Mouse (Mus musculus) NIH3T3 (cell line): Measurements from ENCODE around the gene Cry2.
A peak's percentile ranks its signal among the peaks of the same experiment; 100 is the strongest.

Experiments
- DNase-seq: peaks from one replicate; pipeline ENCODE4 v3.0.0-alpha.2; 2012; ENCODE audit warnings: low read depth

The Cry2 gene

DNA sequence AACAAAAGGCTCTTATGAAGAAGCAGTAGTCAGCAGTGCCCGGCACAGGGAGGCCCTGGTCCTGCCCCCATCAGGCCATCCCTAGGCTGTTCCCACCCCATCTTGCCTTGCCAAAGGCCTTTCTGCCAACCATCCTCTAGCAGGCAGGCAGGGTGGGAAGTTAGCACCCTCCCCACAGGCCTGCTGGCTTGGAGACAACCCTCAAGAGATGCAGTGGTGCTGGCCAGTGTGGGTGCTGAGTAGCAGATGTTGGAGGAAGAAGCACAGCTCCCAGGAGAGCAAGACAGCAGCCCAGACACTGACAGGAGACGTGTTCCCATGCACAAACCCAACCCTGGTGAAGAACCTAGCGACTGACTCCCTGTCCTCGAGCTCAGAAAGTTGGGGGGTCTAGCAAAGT lies 46.2 kb downstream of the Cry2 start:
- peak; percentile 44 for DNase-seq

DNA sequence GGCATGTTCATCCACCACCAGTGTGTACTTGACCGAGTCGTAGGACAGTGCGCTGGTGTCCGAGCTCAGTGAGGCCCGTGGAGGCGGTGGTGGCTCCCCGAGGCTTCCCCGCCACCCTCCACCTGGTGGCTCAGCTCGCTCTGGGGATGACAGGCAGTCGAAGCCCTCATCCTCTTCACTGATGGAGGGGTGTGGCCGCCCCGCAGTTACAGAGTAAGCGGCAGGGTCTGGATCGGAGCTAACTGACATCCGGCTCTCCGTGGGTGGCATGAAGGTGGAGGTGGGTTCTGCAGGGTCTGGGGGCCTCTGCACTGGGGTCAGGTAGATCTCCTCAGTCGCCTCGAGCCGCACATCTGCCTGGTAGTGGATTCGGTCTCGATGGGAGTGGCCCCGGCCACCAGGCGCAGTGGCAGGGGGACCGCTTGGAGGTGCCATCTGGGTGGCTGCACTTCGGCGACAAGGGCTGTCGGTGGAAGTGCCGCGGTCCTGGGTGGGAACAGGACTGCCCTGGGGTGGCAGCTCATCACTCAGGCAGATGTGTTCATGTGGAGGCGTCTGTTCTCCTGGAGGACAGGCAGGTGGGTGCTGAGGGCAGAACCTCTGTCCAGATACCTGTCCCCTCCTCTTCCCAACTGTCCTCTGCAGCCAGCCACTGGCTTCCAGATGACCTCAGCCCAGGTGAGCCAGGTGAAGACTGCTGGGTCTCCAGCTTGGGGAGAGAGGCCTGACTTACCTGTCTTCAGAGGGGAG lies 46.8 kb downstream of the Cry2 start:
- DNase-seq, result no peak

DNA sequence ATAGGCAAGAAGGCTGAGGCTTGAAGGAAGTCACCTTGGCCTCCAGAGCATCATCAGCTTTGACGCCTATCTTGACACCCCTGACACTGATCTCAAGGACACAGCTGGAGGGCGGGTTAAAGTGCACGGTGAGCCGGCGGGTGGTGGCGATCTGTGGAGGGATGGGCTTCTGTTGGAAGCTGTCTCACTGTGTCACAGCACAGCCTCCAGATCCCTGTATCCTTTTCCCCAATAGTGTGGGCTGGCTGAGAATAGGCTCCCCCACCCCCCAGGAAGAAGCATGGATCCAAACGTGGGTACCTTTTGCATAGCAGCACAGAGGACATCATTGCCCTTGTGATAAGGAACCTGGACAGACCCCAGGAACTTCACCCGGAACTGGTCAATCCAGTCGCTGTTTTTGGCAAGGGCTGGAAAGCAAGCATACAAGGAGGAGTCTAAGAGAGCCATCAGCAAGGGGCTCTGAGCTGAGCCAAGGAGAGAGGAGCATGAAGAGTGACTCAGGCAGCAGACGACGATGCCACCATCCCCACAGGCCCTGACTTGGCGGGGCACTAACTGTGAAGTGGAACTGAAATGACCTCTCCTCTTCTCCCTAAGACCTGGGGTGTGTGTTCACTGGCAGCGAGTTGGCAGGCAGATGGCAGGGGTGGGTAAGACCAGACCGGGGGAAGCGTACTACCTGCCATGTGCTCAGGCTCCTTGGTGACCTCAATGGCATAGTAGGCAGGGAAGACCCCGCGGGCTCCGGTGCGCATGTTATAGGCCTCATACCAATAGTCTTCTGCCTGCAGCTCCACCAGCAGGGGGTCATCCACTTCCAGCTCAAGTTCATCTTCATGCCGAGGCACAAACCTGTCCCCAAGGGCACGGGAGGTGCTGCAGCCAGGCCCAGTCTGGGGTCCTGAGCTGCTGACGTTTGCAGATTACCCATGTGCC lies 48.5 kb downstream of the Cry2 start:
- DNase-seq, result no peak

- DNase-seq, result no peak
These were observed 49.7 kb downstream of the Cry2 start for GRCm38 (mm10) chr2:92384101-92384500.

DNA sequence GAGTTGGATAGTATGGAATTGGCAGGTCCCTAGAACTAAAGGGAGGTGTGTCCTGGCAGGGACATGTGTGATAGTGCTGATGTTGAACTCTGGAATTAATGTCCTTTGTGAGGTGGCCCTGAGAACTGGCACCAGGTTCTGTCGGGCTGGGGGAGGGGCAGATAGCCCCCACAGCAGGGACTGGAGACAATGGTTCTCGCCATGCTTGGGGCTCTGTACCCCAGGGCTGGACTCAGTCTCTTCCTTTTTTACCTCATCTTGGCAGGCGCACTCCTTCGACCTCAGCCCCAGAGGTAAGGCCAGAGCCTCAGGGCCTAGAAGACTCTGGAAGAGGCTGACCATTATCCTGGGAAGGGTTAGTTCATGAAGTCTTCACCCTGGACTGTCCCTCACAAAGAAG lies 51.1 kb downstream of the Cry2 start:
- no peak for DNase-seq

DNA sequence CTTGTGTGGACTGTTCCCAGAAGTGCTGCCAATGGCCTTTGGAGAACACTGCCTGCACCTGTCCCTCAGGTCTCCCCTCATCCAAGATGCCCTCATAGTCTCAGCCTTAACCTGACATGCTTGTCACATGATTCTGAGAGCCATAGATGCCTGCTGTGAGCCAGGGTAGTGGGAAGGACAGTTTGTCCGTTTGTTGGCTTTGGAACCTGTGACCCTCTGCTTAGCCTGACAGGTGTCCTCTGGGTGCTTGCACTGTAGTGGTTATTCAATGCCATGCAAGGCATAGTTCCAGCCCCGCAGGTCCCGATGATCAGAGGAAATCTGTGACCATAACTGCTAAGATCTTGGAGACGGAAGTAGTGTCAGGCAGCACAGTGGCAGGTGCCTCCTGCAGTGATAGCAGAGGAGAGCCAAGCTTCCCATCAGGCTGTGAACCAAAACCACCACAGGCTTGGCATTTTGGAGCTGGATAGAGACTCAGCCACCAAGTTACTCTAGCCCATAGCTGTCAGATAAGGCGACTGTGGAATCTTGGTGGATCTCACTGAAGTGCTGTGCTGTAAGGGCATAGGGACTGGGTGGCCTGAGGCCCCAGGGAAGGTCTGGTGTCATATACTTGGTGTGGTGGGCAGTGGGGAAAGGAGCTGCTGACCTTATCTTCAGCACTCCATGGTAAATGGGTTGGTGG lies 51.8 kb downstream of the Cry2 start, which contains the start of gene 1700029I15Rik:
Gene 1700029I15Rik (plus strand): TSS at position 638 of the 688 bp plus-strand sequence.
- no peak for DNase-seq

DNA sequence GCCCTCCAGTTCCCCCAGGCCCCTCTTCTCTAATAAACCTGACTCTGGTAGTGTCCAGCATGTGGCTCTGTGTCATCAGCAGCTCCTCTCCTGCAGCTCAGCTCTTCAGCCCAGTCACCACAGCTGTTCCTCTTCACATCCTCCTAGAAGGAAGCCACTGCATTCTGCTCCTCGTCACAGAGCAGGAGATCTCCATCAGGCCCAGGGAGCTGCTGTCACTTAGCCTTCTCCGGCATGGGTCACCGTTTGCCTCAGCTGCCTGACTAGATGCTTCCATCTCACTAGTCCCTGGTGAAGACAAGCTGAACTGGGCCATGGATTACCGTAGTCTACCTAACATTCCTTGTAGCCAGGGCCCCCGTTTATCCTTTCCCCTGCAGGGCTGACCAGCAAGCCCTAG lies 52.7 kb downstream of the Cry2 start:
- no peak for DNase-seq

GRCm38 (mm10) chr2:92380495-92381050 lies 53.3 kb downstream of the Cry2 start:
- no peak for DNase-seq

GRCm38 (mm10) chr2:92379783-92380494 lies 53.9 kb downstream of the Cry2 start:
- no peak for DNase-seq

GRCm38 (mm10) chr2:92377320-92377719 lies 56.5 kb downstream of the Cry2 start:
- DNase-seq, result no peak

GRCm38 (mm10) chr2:92376300-92376699 lies 57.5 kb downstream of the Cry2 start:
- DNase-seq, result peak; percentile 22

- peak; percentile 6 for DNase-seq
These were observed 58.1 kb downstream of the Cry2 start for GRCm38 (mm10) chr2:92375788-92376187.

GRCm38 (mm10) chr2:92375099-92375623 lies 58.7 kb downstream of the Cry2 start:
- DNase-seq, result peak; percentile 98

GRCm38 (mm10) chr2:92374514-92374913 lies 59.3 kb downstream of the Cry2 start, which contains the start of the genes Pex16 and Large2:
Pex16 (plus strand) TSS chr2:92374676.
Large2 (minus strand) TSS chr2:92374869.
- DNase-seq, result peak; percentile 75

- no peak for DNase-seq
These were observed 60.4 kb downstream of the Cry2 start for GRCm38 (mm10) chr2:92373437-92373813.

- DNase-seq, result no peak
These were observed 60.9 kb downstream of the Cry2 start for GRCm38 (mm10) chr2:92372767-92373436.

DNA sequence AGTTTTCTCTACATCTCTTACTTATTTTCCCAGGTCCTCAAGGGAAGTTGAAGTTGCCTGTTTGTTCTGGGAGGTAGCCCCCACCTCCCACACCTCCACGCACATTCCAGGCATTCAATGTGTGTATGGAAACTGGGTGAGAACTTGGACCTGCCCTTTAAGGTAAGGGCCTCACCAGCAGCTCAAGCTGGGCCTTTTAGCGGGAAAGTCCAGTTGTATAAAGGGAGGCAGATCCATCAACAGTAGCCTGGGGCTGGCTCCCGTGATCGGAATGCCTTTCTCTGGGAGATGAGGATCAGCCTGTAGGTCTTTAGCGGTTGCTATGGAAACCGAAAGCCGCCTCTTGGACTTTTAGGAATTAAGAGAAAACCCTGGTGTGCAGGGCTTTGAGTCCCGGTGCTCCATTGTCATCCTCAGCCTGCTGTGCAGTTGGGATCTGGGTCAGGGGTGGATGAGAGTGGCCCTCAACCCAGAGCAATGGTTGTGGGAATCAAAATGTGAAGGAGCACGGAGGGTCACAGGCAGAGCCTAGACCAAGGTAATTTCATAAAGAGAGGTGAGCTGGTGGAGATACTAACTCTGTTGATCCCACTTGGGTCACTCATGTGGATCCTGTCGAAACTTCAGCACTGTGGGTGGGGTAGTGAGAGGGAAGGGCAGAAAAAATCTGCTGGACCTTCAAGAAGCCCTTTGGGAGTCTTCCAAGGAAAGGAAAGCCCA lies 61.7 kb downstream of the Cry2 start:
- DNase-seq, result no peak

- DNase-seq, result no peak
These were observed 62.7 kb downstream of the Cry2 start for GRCm38 (mm10) chr2:92370821-92371805.

- no peak for DNase-seq
These were observed 63.5 kb downstream of the Cry2 start for GRCm38 (mm10) chr2:92370375-92370774.
